Mouse (Mus musculus): Measurements from ENCODE around the gene Atp6v1e1. TPM values are rescaled to one million over a fixed set of nuclear protein-coding genes. Genes with fewer than 3 reads are reported as not detected.

Gene Atp6v1e1
- polyA plus RNA-seq, 1 experiment from 2014 or later: 141 TPM

DNA sequence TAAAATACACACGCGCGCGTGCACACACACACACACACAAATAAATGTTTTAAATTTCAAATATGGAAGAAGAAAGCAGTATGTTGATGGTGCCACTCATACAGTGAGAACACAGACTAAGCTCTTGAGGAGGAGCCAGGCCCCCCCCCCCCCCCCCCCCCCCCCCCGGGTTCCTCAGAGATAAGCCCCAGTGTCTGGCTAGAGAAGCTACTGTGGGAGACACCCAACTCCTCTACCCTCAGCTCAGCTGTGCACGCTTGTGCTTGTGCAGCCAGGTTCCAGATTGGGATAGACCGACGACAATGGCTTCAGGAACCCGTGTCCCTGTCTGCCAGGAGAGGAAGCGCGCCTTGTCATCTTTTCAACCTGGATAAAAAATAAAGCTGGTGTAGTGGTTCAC, 32.4 kb downstream of the Atp6v1e1 start:
- Histone ChIP-seq H3K27me3 (replicated peaks; ENCODE audit: control insufficient read depth, insufficient read depth, low read length) (no peaks in the 10 kb centered on the region), H3K9ac (ENCODE audit: low read depth, low read length) (no peak overlapping the region), H3K4me2 (ENCODE audit: low read depth, low read length) (no peak overlapping the region), H3K4me3 (ENCODE audit: low read depth, low read length) (no peak overlapping the region), H3K4me1 (ENCODE audit: control insufficient read depth, insufficient read depth, low read length) (no peaks in the 10 kb centered on the region), H3K9me3 (ENCODE audit: control insufficient read depth, low read length) (no peaks in the 10 kb centered on the region), H3K36me3 (ENCODE audit: control insufficient read depth, insufficient read depth, low read length) (peaks cover 35% of the 10 kb centered on the region), H3K27ac (replicated peaks; ENCODE audit: low read depth, low read length) (no peak overlapping the region)
- 90% methylated on average over 10 of the region's 11 CpGs for WGBS
- ATAC-seq (ENCODE audit: low read depth): no peak
- DNase-seq (ENCODE audit: low spot score): no peak

DNA sequence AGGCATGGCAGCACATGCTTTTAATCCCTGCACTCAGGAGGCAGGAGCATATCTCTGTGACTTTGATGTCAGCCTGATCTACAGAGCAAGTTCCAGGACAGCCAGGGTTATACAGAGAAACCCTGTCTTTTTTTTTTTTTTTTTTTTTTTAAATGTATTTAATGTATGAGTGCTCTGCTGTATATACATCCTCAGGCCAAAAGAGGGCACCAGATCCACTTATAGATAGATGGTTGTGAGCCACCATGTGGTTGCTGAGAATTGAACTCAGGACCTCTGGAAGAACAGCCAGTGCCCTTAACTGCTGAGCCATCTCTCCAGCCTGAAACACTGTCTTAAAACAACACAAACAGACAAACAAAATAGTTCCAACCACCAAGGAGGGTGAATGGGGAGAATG, 33.7 kb downstream of the Atp6v1e1 start:
- H3K9ac ChIP-seq (ENCODE audit: low read depth, low read length): no peak overlapping the region
- H3K4me2 ChIP-seq (ENCODE audit: low read depth, low read length): no peak overlapping the region
- ATAC-seq (ENCODE audit: low read depth) (no peak), DNase-seq (ENCODE audit: low spot score) (peak; percentile 48)
- no peak overlapping the region for H3K4me3 ChIP-seq (ENCODE audit: low read depth, low read length)
- H3K9me3 ChIP-seq (ENCODE audit: control insufficient read depth, low read length): no peaks in the 10 kb centered on the region
- peaks cover 22% of the 10 kb centered on the region for H3K36me3 ChIP-seq (ENCODE audit: control insufficient read depth, insufficient read depth, low read length)
- no peaks in the 10 kb centered on the region for H3K4me1 ChIP-seq (ENCODE audit: control insufficient read depth, insufficient read depth, low read length)
- no peaks in the 10 kb centered on the region for H3K27me3 ChIP-seq (replicated peaks; ENCODE audit: control insufficient read depth, insufficient read depth, low read length)
- H3K27ac ChIP-seq (replicated peaks; ENCODE audit: low read depth, low read length): no peak overlapping the region

DNA sequence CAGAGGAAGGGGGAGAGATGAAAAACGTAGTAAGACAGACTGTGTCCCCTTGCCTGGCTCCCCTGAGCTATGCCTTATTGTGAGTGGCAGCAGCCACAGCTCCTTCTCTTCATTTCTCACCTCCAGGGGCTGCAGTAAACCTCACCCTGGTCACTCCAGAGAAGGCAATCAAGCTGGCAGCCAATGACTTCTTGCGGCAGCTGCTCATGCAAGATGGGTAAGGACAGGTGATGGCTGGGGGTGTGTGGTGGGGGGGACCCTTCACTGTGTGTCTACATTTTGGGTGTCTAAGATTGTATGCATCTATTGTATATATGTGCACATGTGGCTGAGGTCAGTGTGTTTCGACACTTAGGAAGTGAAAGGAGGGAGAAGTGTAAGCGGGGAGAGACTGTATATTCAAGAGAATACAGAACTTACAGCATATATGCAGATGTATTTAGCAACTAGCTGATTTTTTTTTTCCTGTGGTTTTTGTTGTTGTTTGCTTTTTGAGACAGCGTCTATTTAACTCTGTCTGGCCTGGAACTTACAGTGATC, 34.5 kb downstream of the Atp6v1e1 start:
- peak; percentile 10; the same call in 1 of the 2 replicates for ATAC-seq (ENCODE audit: low read depth)
- Histone ChIP-seq H3K27me3 (replicated peaks; ENCODE audit: control insufficient read depth, insufficient read depth, low read length) (no peaks in the 10 kb centered on the region), H3K4me2 (ENCODE audit: low read depth, low read length) (no peak overlapping the region), H3K36me3 (ENCODE audit: control insufficient read depth, insufficient read depth, low read length) (peaks cover 14% of the 10 kb centered on the region), H3K9me3 (ENCODE audit: control insufficient read depth, low read length) (no peaks in the 10 kb centered on the region), H3K9ac (ENCODE audit: low read depth, low read length) (no peak overlapping the region), H3K4me1 (ENCODE audit: control insufficient read depth, insufficient read depth, low read length) (no peaks in the 10 kb centered on the region), H3K27ac (replicated peaks; ENCODE audit: low read depth, low read length) (no peak overlapping the region), H3K4me3 (ENCODE audit: low read depth, low read length) (no peak overlapping the region)
- DNase-seq (ENCODE audit: low spot score): no peak
- WGBS: 75% methylated on average over 5 of the region's 5 CpGs

DNA sequence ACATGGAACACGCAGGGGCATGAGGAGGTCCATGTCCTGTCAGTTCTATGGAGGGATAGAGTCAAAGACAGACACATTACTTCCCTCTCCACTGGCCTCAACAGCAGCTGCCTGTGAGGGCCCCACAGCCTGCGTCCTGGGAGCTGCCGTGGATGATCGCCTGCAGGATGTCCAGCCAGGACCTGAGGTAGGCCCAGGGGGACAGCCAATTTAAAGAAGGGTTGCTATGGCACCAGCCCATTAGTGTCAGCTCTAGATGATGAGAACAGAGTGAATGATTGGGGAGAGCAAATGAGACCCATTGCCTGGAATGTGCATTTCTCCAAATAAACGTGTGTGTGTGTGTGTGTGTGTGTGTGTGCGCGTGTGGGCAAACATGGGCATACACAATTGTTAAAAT, 38.2 kb downstream of the Atp6v1e1 start:
- 62% methylated on average over 7 of the region's 7 CpGs for WGBS
- Histone ChIP-seq H3K4me2 (ENCODE audit: low read depth, low read length) (no peak overlapping the region), H3K9me3 (ENCODE audit: control insufficient read depth, low read length) (no peaks in the 10 kb centered on the region), H3K9ac (ENCODE audit: low read depth, low read length) (no peak overlapping the region), H3K27ac (replicated peaks; ENCODE audit: low read depth, low read length) (no peak overlapping the region), H3K4me1 (ENCODE audit: control insufficient read depth, insufficient read depth, low read length) (no peaks in the 10 kb centered on the region), H3K36me3 (ENCODE audit: control insufficient read depth, insufficient read depth, low read length) (no peaks in the 10 kb centered on the region), H3K4me3 (ENCODE audit: low read depth, low read length) (no peak overlapping the region), H3K27me3 (replicated peaks; ENCODE audit: control insufficient read depth, insufficient read depth, low read length) (no peaks in the 10 kb centered on the region)
- no peak for ATAC-seq (ENCODE audit: low read depth)
- no peak for DNase-seq (ENCODE audit: low spot score)

DNA sequence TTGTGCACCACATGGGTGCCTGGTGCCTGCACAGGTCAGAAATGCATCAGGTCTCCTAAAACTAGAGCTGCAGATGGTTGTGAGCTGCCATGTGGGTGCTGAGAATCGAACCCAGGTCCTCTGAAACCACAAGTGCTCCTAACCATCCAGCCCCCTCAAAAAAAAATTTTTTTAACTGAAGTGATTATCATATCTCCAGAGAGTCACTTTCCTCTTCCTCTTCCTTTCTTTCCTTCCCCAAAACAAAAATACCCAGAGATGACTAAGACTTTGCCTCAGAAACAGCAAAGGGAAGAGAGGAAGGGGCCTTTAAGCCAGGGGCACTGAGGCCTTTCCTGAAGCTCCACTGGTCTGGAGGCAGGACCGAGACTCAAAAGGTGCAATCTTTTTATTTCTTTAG, 39.6 kb downstream of the Atp6v1e1 start:
- no peaks in the 10 kb centered on the region for H3K9me3 ChIP-seq (ENCODE audit: control insufficient read depth, low read length)
- H3K9ac ChIP-seq (ENCODE audit: low read depth, low read length): no peak overlapping the region
- ATAC-seq (ENCODE audit: low read depth) (no peak), DNase-seq (ENCODE audit: low spot score) (no peak)
- H3K36me3 ChIP-seq (ENCODE audit: control insufficient read depth, insufficient read depth, low read length): no peaks in the 10 kb centered on the region
- WGBS: 89% methylated on average over 2 of the region's 2 CpGs
- H3K4me2 ChIP-seq (ENCODE audit: low read depth, low read length): no peak overlapping the region
- H3K27ac ChIP-seq (replicated peaks; ENCODE audit: low read depth, low read length): no peak overlapping the region
- H3K4me1 ChIP-seq (ENCODE audit: control insufficient read depth, insufficient read depth, low read length): no peaks in the 10 kb centered on the region
- H3K4me3 ChIP-seq (ENCODE audit: low read depth, low read length): no peak overlapping the region
- no peaks in the 10 kb centered on the region for H3K27me3 ChIP-seq (replicated peaks; ENCODE audit: control insufficient read depth, insufficient read depth, low read length)

GRCm38 (mm10) chr6:120778226-120778625, 44.4 kb downstream of the Atp6v1e1 start:
- DNase-seq (ENCODE audit: low spot score) (no peak), ATAC-seq (ENCODE audit: low read depth) (no peak)
- Histone ChIP-seq H3K27me3 (replicated peaks; ENCODE audit: control insufficient read depth, insufficient read depth, low read length) (no peaks in the 10 kb centered on the region), H3K27ac (replicated peaks; ENCODE audit: low read depth, low read length) (no peak overlapping the region), H3K4me1 (ENCODE audit: control insufficient read depth, insufficient read depth, low read length) (no peaks in the 10 kb centered on the region), H3K9ac (ENCODE audit: low read depth, low read length) (no peak overlapping the region), H3K4me3 (ENCODE audit: low read depth, low read length) (no peak overlapping the region), H3K36me3 (ENCODE audit: control insufficient read depth, insufficient read depth, low read length) (no peaks in the 10 kb centered on the region), H3K9me3 (ENCODE audit: control insufficient read depth, low read length) (no peaks in the 10 kb centered on the region), H3K4me2 (ENCODE audit: low read depth, low read length) (no peak overlapping the region)
- 64% methylated on average over 3 of the region's 3 CpGs for WGBS

- no peak for DNase-seq (ENCODE audit: low spot score)
- no peak overlapping the region for H3K27ac ChIP-seq (replicated peaks; ENCODE audit: low read depth, low read length)
- no peaks in the 10 kb centered on the region for H3K27me3 ChIP-seq (replicated peaks; ENCODE audit: control insufficient read depth, insufficient read depth, low read length)
- H3K36me3 ChIP-seq (ENCODE audit: control insufficient read depth, insufficient read depth, low read length): no peaks in the 10 kb centered on the region
- no peak overlapping the region for H3K4me3 ChIP-seq (ENCODE audit: low read depth, low read length)
- no peak; the same call in 1 of the 2 replicates for ATAC-seq (ENCODE audit: low read depth)
- no peaks in the 10 kb centered on the region for H3K4me1 ChIP-seq (ENCODE audit: control insufficient read depth, insufficient read depth, low read length)
- no peaks in the 10 kb centered on the region for H3K9me3 ChIP-seq (ENCODE audit: control insufficient read depth, low read length)
- H3K9ac ChIP-seq (ENCODE audit: low read depth, low read length): no peak overlapping the region
- no peak overlapping the region for H3K4me2 ChIP-seq (ENCODE audit: low read depth, low read length)
- WGBS: 84% methylated on average over 9 of the region's 9 CpGs
Observed at GRCm38 (mm10) chr6:120777533-120777932, 45.1 kb downstream of the Atp6v1e1 start.

GRCm38 (mm10) chr6:120776286-120776685, 46.3 kb downstream of the Atp6v1e1 start:
- no peak overlapping the region for H3K4me2 ChIP-seq (ENCODE audit: low read depth, low read length)
- no peak overlapping the region for H3K9ac ChIP-seq (ENCODE audit: low read depth, low read length)
- no peak overlapping the region for H3K27ac ChIP-seq (replicated peaks; ENCODE audit: low read depth, low read length)
- no peaks in the 10 kb centered on the region for H3K4me1 ChIP-seq (ENCODE audit: control insufficient read depth, insufficient read depth, low read length)
- WGBS: 84% methylated on average over 3 of the region's 3 CpGs
- DNase-seq (ENCODE audit: low spot score) (no peak), ATAC-seq (ENCODE audit: low read depth) (no peak)
- no peaks in the 10 kb centered on the region for H3K27me3 ChIP-seq (replicated peaks; ENCODE audit: control insufficient read depth, insufficient read depth, low read length)
- no peaks in the 10 kb centered on the region for H3K36me3 ChIP-seq (ENCODE audit: control insufficient read depth, insufficient read depth, low read length)
- H3K9me3 ChIP-seq (ENCODE audit: control insufficient read depth, low read length): no peaks in the 10 kb centered on the region
- no peak overlapping the region for H3K4me3 ChIP-seq (ENCODE audit: low read depth, low read length)

DNA sequence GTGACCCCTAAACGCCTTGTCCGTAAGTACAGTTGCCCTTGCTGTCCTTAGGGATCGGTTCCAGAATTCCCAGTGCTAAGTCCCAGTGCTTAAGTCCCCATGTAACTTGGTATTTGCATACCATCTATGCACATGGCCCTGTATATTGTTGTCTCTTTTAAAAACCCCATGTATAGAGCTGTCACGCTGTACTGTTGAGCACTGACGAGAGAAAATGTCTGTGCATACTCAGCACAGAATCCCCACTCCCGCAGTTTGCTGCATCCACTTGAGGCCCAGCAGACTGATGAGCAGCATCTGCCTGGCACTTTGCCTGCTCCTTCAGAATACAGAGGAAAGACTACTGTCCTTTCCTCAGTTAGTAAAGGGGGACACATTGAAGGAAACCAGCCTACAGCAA, 48.8 kb downstream of the Atp6v1e1 start:
- Histone ChIP-seq H3K9ac (ENCODE audit: low read depth, low read length) (no peak overlapping the region), H3K4me1 (ENCODE audit: control insufficient read depth, insufficient read depth, low read length) (no peaks in the 10 kb centered on the region), H3K4me2 (ENCODE audit: low read depth, low read length) (no peak overlapping the region), H3K4me3 (ENCODE audit: low read depth, low read length) (no peak overlapping the region), H3K27ac (replicated peaks; ENCODE audit: low read depth, low read length) (no peak overlapping the region), H3K27me3 (replicated peaks; ENCODE audit: control insufficient read depth, insufficient read depth, low read length) (no peaks in the 10 kb centered on the region), H3K36me3 (ENCODE audit: control insufficient read depth, insufficient read depth, low read length) (no peaks in the 10 kb centered on the region), H3K9me3 (ENCODE audit: control insufficient read depth, low read length) (no peaks in the 10 kb centered on the region)
- 75% methylated on average over 6 of the region's 6 CpGs for WGBS
- DNase-seq (ENCODE audit: low spot score) (no peak), ATAC-seq (ENCODE audit: low read depth) (no peak)
